Mouse (Mus musculus) thymus, adult 2 months (tissue): ENCODE results near the gene Fbrsl1.

Experiments used
- CTCF ChIP-seq: fragments of 200-500 bp; IDR thresholded peaks from 2 replicates; pipeline ENCODE4 v1.5.1; 2012; ENCODE audit warnings: mild to moderate bottlenecking, control low read depth, low read length, moderate library complexity, borderline replicate concordance; ENCODE audit not compliant: control insufficient read depth, poor library complexity, insufficient read depth; ENCODE audit errors: extremely low read depth
- POLR2A ChIP-seq: fragments of 200-500 bp; IDR thresholded peaks from 2 replicates; pipeline ENCODE4 v1.6.1; 2012; ENCODE audit warnings: mild to moderate bottlenecking, low read length, control low read depth, moderate library complexity; ENCODE audit not compliant: control insufficient read depth, poor library complexity, insufficient read depth; ENCODE audit errors: extremely low read depth

- TF ChIP-seq POLR2A (no peak), CTCF (no peak)
Observed at GRCm38 (mm10) chr5:110386371-110387330, 61.7 kb downstream of the Fbrsl1 start.
